ENCODE assay signal across 23 mouse cellular contexts in the genomic region with DNA sequence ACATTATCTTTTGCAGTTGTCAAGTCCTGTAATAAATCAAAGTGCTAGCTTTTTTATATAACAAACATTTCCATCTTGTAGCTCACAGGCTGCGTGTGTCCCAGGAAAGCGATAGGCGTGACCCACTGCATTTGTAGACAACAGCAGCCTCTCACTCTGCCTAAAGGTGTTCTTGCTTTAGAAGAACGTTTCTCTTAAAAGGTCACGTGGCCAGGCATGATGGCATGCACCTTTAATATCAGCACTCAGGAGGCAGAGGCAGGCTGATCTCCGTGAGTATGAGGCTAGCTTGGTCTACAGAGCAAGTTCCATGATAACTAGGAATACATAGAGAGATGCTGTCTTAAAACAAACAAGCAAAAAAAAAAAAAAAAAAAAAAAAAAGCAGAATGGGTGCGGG. TPM values are rescaled to one million over a fixed set of nuclear protein-coding genes. Genes with fewer than 3 reads are reported as not detected.
A peak's percentile ranks its signal among the peaks of the same experiment; 100 is the strongest.
DNase-seq lines count a peak whose midpoint lies in the region; ATAC-seq and TF ChIP-seq lines count a peak whose summit lies in the region.
"Had no signal": no experiment of that assay in that cellular context is flagged by ENCODE, and none has a peak within 500 bp of the region (broad histone marks: within the 10 kb centered on the region; RNA-seq: fewer than 3 reads in every experiment).

No protein-coding gene starts in this region.

- WGBS in heart, embryonic 10.5 days = 91% methylated on average over 7 of the region's 7 CpGs
- 83% methylated on average over 7 of the region's 7 CpGs for WGBS in heart, embryonic 11.5 days (ENCODE audit: insufficient replicate concordance)
- WGBS in neural tube, embryonic 15.5 days = 92% methylated on average over 7 of the region's 7 CpGs

- H3K36me3 ChIP-seq in heart, embryonic 10.5 days = 0 out of 2 replicates have a peak, but pooled peaks cover under 1% of the 10 kb centered on the region
- H3K36me3 ChIP-seq in heart, embryonic 11.5 days (ENCODE audit: control insufficient read depth, insufficient read depth, low read length) = no peaks in the 10 kb centered on the region
- H3K36me3 ChIP-seq in myocyte (ENCODE audit: control insufficient read depth, insufficient read depth) = peaks cover 5% of the 10 kb centered on the region
- H3K36me3 ChIP-seq in neural tube, embryonic 15.5 days = no peaks in the 10 kb centered on the region
- H3K36me3 ChIP-seq: G1E had no signal

- H3K4me3 ChIP-seq in heart, embryonic 10.5 days = no peak overlapping the region
- no peak overlapping the region for H3K4me3 ChIP-seq in heart, embryonic 11.5 days (ENCODE audit: low read depth, low read length)
- H3K4me3 ChIP-seq in myocyte = no peak overlapping the region
- H3K4me3 ChIP-seq in neural tube, embryonic 15.5 days (replicated peaks) = no peak overlapping the region

- H3K4me1 ChIP-seq in heart, embryonic 10.5 days = peaks cover 34% of the 10 kb centered on the region
- H3K4me1 ChIP-seq in heart, embryonic 11.5 days (ENCODE audit: control insufficient read depth, insufficient read depth, low read length) = peaks cover 11% of the 10 kb centered on the region
- H3K4me1 ChIP-seq in neural tube, embryonic 15.5 days = no peaks in the 10 kb centered on the region

- H3K79me2 ChIP-seq in myocyte (ENCODE audit: control insufficient read depth, insufficient read depth) = no peaks in the 10 kb centered on the region

- no peak overlapping the region for H3K9ac ChIP-seq in heart, embryonic 11.5 days (ENCODE audit: low read depth, low read length)
- H3K9ac ChIP-seq in neural tube, embryonic 15.5 days (replicated peaks) = no peak overlapping the region

- no peak for ATAC-seq in heart, embryonic 11.5 days (replicated peaks; ENCODE audit: insufficient number of reproducible peaks, low FRiP score, low TSS enrichment)
- ATAC-seq in neural tube, embryonic 15.5 days (ENCODE audit: low FRiP score) = no peak
- ATAC-seq: activated CD4-positive, CD25-positive, alpha-beta regulatory T cell, adult 4 months; CD4-positive, CD25-positive, alpha-beta regulatory T cell, adult 4 months; Patski had no signal

- peak; percentile 21 for TF ChIP-seq POLR2A in myocyte (IDR thresholded peaks at IDR 0.05; ENCODE audit: insufficient read length, low read depth)

- no peak overlapping the region for H3ac ChIP-seq in myocyte (ENCODE audit: control insufficient read depth, insufficient read length)

- DNase-seq in heart, adult 11 months = peak; percentile 78
- no peak for DNase-seq in heart, adult 8-10 months (ENCODE audit: low spot score)
- DNase-seq in heart, postnatal 10 days = peak; percentile 18 to 55
- DNase-seq in heart, embryonic 10.5 days (ENCODE audit: low spot score) = no peak
- DNase-seq in heart, postnatal 4 days = peak; percentile 19
- DNase-seq: adrenal gland, adult 2 months; adrenal gland, adult 8-10 months; adrenal gland, postnatal 10 days; adrenal gland, postnatal 14 days; adrenal gland, postnatal 25 days; adrenal gland, postnatal 36 days; B cell, adult 2 months; cerebellum, adult 11 months; cerebellum, adult 11-12 months had no signal

- intact Hi-C loops in heart, postnatal 10 days (cut with DNase I) = no loop called here

- no peak overlapping the region for H3K4me2 ChIP-seq in heart, embryonic 11.5 days
- H3K4me2 ChIP-seq in myocyte (ENCODE audit: low read depth) = no peak overlapping the region
- H3K4me2 ChIP-seq in neural tube, embryonic 15.5 days = no peak overlapping the region

- no peaks in the 10 kb centered on the region for H3K9me3 ChIP-seq in heart, embryonic 10.5 days
- H3K9me3 ChIP-seq in heart, embryonic 11.5 days (replicated peaks; ENCODE audit: control insufficient read depth, low read length) = no peaks in the 10 kb centered on the region
- no peaks in the 10 kb centered on the region for H3K9me3 ChIP-seq in neural tube, embryonic 15.5 days (replicated peaks)
- H3K9me3 ChIP-seq: G1E had no signal

- no peaks in the 10 kb centered on the region for H3K27me3 ChIP-seq in heart, embryonic 10.5 days (ENCODE audit: insufficient read depth, poor library complexity, severe bottlenecking)
- H3K27me3 ChIP-seq in heart, embryonic 11.5 days (ENCODE audit: control insufficient read depth, insufficient read depth, low read length) = no peaks in the 10 kb centered on the region
- no peaks in the 10 kb centered on the region for H3K27me3 ChIP-seq in myocyte (ENCODE audit: control insufficient read depth, insufficient read depth, insufficient read length)
- H3K27me3 ChIP-seq in neural tube, embryonic 15.5 days (replicated peaks) = no peaks in the 10 kb centered on the region
- H3K27me3 ChIP-seq: Patski had no signal

- no peak overlapping the region for H3K27ac ChIP-seq in heart, embryonic 10.5 days
- H3K27ac ChIP-seq in heart, embryonic 11.5 days (ENCODE audit: low read depth, low read length) = no peak overlapping the region
- H3K27ac ChIP-seq in neural tube, embryonic 15.5 days (replicated peaks) = no peak overlapping the region

TF ChIP-seq in myocyte, 11 proteins besides CTCF, POLR2A, EP300 and RAD21:
- no peak for TF ChIP-seq CEBPB (IDR thresholded peaks at IDR 0.05; ENCODE audit: insufficient read depth, poor library complexity, severe bottlenecking)
- TF ChIP-seq REST (IDR thresholded peaks at IDR 0.05; ENCODE audit: insufficient read depth, insufficient read length) = no peak
- TF ChIP-seq MAX (IDR thresholded peaks at IDR 0.05; ENCODE audit: low read depth) = no peak
- TF ChIP-seq TCF12 (IDR thresholded peaks at IDR 0.05; ENCODE audit: insufficient read depth, poor library complexity, severe bottlenecking) = no peak
- TF ChIP-seq POLR2AphosphoS2 (IDR thresholded peaks at IDR 0.05; ENCODE audit: insufficient read length, low read depth) = peak; percentile 65

RNA-seq across cellular contexts. Expression of a gene that starts 22.4 kb away (rescaled TPM):
- total RNA-seq in heart, adult 8-10 months (2022) = over 10,000 TPM in 2 of 4 experiments, 1,000 to 10,000 TPM in 2; 8,821 to 11,650 (median 10,060) TPM
- 1,000 to 10,000 TPM; 7,447 to 7,490 TPM for total RNA-seq in heart, postnatal 10 days (2021)
- polyA plus RNA-seq in heart, embryonic 10.5 days (2016; fragmentation: Nextera tagmentation; extraction: Ambion mirVana) = 2,168 and 3,634 TPM in 2 replicates
- total RNA-seq in heart, postnatal 4 days (2021) = 1,000 to 10,000 TPM; 6,684 to 7,230 TPM
- 3,916 and 3,947 TPM in 2 replicates for polyA plus RNA-seq in heart, embryonic 11.5 days (2014; fragmentation: Nextera tagmentation; extraction: Ambion mirVana)
- 2,000 TPM for polyA plus RNA-seq in myocyte (2012; fragmentation: generic; extraction: Trizol)
- polyA plus RNA-seq in neural tube, embryonic 15.5 days (2015; fragmentation: Nextera tagmentation; extraction: Ambion mirVana) = 9.7 and 12.3 TPM in 2 replicates
- total RNA-seq: MEL had no signal
- polyA plus RNA-seq: G1E had no signal

RNA-seq across cellular contexts. Expression of a gene that starts 40.1 kb away (rescaled TPM):
- 1 to 10 TPM; 5.0 to 8.6 (median 5.5) TPM for total RNA-seq in heart, adult 8-10 months (2022)
- total RNA-seq in heart, postnatal 10 days (2021) = 10 to 100 TPM in 1 of 2 experiments, 1 to 10 TPM in 1; 9.4 to 10.8 TPM
- 3.3 and 6.8 TPM in 2 replicates for polyA plus RNA-seq in heart, embryonic 10.5 days (2016; fragmentation: Nextera tagmentation; extraction: Ambion mirVana)
- 10 to 100 TPM in 1 of 2 experiments, 1 to 10 TPM in 1; 7.3 to 10.3 TPM for total RNA-seq in heart, postnatal 4 days (2021)
- 2.3 and 3.1 TPM in 2 replicates for polyA plus RNA-seq in heart, embryonic 11.5 days (2014; fragmentation: Nextera tagmentation; extraction: Ambion mirVana)
- 0.46 TPM for polyA plus RNA-seq in myocyte (2012; fragmentation: generic; extraction: Trizol)
- polyA plus RNA-seq in neural tube, embryonic 15.5 days (2015; fragmentation: Nextera tagmentation; extraction: Ambion mirVana) = 0.65 and 15.3 TPM in 2 replicates
- total RNA-seq: adrenal gland, postnatal 14 days; adrenal gland, postnatal 25 days; adrenal gland, postnatal 36 days; CH12.LX; MEL had no signal
- polyA plus RNA-seq: G1E had no signal

Comparison
In these comparisons a context has a peak if more than half of its experiments do, and no peak if none do; other contexts are left out.
1. DNase-seq: peak in heart, adult 11 months (single experiment), heart, postnatal 10 days (2 of 2) and heart, postnatal 4 days (single experiment); none in heart, adult 8-10 months (single experiment) and heart, embryonic 10.5 days (single experiment).
2. RNA of a gene that starts 22.4 kb away (polyA plus RNA-seq): 3,916 to 3,947 TPM in heart, embryonic 11.5 days, 2,168 to 3,634 TPM in heart, embryonic 10.5 days and 2,000 TPM in myocyte (single experiment); 9.7 to 12.3 TPM in neural tube, embryonic 15.5 days; every median in the first group is over 100 times any median in the second.